Mouse (Mus musculus) MEL-GATA-1-ER (cell line): ENCODE data around the gene Tmem255a.
"Not testable (repeated sequence)": the region's sequence is repeated elsewhere in the genome, so short reads cannot be mapped to it uniquely, and the experiment has no call there.

ENCODE experiments used
- DNase-seq: peaks from one replicate; pipeline ENCODE4 v3.0.0-alpha.2; 2012; ENCODE audit warnings: low read depth; ENCODE audit errors: extremely low read depth

Gene Tmem255a

DNA sequence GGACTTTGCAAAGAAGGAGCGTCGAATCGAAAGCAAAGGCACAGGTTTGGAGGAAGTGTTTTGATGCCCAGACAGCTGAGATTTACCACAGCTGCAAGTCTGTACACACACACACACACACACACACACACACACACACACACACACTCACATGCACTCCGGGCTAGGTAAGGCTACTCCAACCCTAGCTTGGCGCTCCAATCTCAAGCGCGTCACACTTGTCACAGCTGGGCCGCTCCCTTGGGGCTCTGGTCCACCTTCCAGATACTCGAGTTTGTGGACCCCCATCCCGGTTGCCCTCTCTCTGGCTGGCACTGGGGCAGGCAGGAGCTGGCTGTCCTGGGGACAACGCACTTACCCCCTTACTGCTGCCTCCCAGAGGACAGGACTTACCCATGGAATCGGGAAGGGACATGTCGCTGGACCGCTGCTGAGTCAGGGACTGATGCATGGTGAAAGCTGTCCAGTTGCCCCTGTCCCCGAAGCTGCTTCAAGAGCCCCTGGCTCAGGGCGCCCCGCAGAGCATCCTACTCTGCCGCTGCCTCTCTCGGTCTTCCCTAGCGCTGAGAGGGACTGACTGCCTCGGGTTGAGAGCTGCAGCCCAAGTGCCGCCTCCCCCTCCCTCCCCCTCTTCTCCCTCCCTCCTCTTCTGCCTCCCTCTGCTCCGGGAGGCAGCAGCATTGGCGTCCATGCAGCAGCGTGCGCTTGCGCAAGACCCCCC is at the start of gene Tmem255a:
Gene Tmem255a (minus strand): TSS at position 589 of the 721 bp plus-strand sequence.
- DNase-seq, result no peak

DNA sequence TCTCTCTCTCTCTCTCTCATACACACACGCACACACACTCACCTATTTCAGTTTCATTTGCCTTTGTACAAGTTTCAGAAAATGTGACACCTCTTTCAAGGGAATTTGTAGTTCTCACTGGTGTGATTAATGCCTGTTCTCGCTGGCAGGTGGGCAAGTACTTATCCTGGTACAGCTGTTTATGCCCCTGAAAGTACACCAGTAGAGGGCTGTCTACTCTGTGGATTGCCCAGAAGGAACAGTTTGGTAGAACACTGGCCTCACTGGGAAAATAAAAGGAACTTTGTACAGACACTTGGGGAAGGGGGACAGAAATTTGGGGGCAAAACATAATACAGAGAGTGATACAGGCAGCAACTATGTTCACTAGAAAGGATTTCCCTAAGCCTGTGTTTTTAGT is 7.4 kb upstream of the Tmem255a start:
- DNase-seq, result no peak

DNA sequence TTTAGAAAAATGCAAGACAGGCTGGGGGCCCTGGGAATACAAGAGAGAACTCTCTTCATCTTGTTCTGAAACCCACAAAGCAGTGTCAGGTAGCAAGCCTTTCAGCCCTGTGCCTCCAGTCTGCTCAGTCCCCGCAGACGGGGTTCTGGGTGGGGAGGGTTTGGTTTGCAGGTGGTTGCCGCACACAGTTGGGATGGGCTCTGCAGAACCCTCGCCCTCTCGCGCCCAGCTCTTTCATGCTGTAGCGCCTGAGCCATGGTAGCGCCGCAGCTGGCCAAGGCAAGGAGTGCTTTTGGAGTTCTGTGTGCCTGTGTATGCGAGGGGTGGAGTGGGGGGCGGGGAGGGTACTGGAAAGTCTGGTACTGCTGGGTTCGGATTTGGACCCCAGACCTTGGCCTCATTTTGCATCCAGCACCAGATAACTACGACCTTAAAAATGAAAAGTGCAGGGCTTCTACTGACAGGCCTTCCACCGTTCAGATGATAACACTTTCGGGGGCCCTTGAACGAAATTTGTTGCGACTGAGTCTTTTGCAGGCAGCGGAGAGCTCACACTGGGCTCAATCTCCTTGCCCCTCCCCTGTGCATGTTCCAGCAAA is 1.8 kb downstream of the Tmem255a start:
- DNase-seq, result no peak

GRCm38 (mm10) chrX:38249640-38250351 is 2.4 kb downstream of the Tmem255a start:
- peak; percentile 4 for DNase-seq

DNA sequence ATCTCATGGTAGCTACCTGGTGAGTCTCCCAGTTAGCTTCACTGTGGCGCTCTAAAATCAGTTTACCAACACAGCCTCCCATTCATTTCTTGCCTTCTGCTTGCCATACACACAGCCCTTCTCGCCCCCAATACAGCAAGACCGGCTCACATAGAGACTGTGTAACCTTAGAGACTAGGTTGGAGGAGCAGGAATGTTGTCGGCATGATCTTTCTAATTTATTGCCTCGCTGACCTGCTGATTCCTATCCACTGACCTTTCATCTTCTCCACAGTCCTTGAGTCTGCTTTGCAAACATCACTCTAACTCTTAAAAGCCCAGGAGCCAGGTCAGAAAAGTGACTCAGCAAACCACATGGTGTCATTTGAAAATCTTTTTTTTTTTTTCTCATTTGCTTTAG is 4.6 kb downstream of the Tmem255a start:
- DNase-seq, result no peak

- no peak for DNase-seq
Observed at GRCm38 (mm10) chrX:38247108-38247507, 5.1 kb downstream of the Tmem255a start.

DNA sequence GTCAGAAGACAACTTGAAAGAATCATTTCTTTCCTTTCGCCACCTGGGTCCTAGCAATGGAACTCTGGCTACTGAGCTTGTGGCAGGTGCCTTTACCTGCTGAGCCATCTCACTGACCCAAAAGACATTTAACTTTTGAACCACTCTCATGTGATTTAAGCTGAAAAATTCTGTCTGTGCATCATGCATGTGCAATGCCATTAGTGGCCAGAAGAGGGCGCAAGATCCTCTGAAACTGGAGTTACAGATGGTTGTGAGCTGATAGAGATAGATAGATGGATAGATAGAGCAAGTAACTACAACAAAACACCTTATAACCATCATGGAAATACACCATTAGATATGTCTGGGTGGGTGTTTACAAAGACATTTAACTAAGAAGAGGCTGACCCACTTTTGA is 14.5 kb downstream of the Tmem255a start:
- no peak for DNase-seq

DNA sequence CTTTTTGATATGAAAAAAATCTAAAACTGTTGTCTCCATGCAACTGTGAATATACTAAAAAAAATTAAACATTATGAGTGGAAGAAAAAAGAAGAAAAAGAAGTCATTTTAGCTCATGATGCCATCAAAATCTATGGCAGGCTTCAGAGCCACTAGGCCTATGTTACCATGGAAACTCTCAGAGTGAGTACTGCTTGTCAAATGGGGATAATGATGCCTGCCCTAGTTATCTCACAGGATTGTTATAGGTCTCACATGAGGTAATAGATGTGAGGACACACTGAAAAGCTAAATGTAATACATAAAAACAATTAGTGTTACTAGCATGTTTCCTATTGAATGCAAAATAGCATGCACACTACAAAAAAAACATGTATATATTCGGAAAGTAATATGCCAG is 22.4 kb downstream of the Tmem255a start:
- DNase-seq, result no peak

GRCm38 (mm10) chrX:38222757-38223156 is 29.5 kb downstream of the Tmem255a start:
- no peak for DNase-seq

- DNase-seq, result no peak
Observed at GRCm38 (mm10) chrX:38217676-38217991, 34.6 kb downstream of the Tmem255a start.

DNA sequence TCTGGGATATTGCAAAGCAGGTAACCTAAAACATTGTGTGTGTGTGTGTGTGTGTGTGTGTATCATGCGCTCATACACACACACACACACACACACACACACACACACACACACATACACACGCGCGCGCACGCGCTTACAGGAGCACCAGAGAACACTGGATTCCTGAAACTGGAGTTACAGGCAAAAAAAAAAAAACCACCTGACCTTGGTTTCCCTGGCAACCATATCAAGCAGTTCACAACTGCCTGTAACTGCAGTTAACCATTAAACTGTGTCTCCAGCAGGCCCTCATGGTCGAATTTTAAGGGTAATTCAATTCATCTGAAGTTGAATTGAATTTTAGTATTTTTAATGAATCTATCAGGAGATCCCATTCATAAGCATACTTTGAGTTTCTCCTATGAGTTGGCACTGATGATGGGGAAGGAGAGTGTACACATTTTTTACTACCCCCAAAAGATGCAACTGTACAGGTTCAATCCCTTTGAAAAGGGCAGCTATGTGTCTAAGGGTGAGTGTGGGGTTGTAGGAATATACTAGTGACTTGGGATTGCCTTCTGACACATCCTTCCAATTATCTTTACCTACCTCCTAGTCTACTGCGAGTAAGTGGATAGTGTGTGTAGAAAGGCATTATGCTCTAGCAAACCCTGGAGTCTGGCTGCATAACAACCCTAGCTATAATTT is 35.1 kb downstream of the Tmem255a start:
- DNase-seq, result no peak

GRCm38 (mm10) chrX:38207392-38207791 is 44.8 kb downstream of the Tmem255a start:
- DNase-seq, result peak; percentile 19

- DNase-seq, result no peak
Observed at GRCm38 (mm10) chrX:38201816-38202215, 50.4 kb downstream of the Tmem255a start.

DNA sequence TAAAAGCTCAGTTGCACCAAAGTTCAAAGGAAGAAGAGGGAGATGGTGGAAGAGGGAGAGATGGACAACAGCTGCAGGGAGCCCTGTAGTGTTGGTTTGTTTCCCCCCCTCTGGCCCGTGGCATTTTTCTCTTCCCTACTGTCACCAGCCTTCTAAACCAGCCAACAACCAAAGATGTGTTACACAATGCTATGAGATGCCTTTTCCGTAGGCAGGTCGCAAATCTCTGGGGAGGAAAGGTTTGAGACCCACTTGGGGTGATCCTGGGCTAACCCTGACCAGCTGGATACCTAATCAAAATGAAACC is 61.8 kb downstream of the Tmem255a start:
- no peak for DNase-seq

DNA sequence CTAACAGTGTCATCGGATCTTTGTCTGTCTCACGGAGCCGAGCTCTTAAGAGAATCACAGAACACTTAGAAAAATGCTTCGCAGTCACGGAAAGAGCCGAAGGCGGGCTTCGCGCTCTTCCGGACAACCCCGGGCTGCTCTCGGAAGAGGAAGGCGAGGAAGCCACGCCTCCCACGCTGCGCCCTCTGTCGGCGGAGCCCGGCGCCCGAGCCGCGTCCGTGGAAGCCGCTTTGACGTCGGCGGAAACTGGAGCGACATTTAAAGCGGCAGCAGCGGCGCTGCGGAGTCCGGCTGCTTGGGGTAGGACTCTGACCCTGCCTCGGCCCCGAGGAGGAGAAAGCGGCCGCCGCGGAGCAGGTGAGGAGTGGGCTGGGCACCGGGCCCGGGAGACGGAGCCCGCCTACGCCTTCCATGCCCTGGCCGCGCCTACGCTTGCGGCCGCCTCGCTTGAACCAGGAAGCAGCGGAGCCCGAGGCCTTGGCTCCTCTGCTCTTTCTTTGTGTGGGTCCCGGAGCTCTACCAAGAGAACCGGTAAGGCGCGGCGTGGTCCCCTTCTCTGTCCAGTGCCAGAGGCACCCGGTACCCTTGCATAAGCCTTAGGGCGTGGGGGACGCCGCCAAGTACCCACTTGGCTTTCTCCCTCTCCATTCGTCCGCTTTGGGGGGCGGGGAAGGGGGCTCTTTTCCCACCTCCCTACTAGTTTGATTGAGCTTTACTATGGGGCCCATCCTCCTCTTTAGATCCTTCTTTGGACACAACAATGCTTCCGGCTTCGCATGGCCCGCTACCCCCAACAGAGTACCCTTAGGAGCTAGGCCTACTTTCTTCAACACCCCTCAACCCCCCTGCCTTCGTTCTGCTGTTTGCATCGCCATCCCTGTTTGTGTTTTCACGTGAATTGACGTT is 62.4 kb downstream of the Tmem255a start, which contains the start of gene Zbtb33:
Gene Zbtb33 (plus strand): TSS at position 242 of the 906 bp plus-strand sequence.
- DNase-seq, result peak; percentile 56

DNA sequence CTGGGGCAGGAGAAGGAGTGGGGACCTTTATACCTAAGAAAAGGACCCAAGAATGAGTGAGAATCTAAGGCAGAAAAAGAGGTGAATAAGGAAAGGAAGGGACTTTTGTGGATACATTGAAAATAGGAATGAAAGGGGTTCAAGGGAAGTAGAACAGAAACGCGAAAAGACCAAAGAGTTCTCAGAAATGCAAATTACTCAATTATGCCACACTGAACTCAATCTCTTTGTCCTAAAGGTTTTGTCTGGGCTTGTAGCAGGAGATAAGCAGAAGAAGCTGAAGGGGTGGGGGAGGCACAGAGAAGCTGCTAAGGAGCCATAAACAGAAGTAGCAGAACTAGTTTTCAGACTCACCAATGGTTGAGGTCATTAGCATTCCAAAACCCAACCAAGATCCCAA is 66.7 kb downstream of the Tmem255a start:
- no peak for DNase-seq

- DNase-seq, result no peak
Observed at GRCm38 (mm10) chrX:38181608-38182258, 70.5 kb downstream of the Tmem255a start.

DNA sequence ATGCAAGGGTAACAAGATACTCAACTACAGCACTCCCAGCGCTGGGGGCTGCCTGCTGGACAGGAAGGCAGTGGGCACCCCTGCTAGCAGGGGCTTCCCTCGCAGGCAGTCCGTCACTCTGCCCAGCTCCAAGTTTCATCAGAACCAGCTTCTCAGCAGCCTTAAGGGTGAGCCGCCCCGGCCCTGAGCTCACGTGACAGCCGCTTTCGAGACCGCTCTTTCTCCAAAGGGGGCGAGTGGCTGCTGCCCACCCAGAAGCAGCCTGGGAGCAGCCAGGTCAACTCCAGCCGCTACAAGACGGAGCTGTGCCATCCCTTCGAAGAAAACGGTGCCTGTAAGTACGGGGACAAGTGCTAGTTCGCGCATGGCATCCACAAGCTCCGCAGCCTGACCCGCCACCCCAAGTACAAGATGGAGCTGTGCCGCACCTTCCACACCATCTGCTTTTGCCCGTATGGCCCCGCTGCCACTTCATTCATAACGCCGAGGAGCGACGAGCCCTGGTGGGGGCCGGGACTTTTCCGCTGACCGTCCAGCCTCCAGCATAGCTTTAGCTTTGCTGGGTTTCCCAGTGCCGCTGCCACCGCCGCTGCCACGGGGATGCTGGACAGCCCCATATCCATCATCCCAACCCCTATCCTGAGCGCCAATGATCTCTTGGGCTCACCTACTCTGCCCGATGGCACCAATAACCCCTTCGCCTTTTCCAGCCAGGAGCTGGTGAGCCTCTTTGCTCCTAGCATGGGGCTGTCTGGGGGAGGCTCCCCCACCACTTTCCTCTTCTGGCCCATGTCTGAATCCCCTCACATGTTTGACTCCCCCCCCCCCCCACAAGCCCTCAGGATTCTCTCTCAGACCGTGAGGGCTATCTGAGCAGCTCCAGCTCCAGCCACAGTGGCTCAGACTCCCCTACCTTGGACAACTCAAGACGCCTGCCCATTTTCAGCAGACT is 71.3 kb downstream of the Tmem255a start:
- no peak for DNase-seq

- not testable (repeated sequence) for DNase-seq
Observed at GRCm38 (mm10) chrX:38179891-38180310, 72.3 kb downstream of the Tmem255a start.
